Mouse (Mus musculus) E14TG2a.4 (cell line): ENCODE data around the gene Lrrc2.

Source experiments
- CTCF ChIP-seq: conservative IDR thresholded peaks from 2 replicates; pipeline ENCODE4 v1.5.1; 2014; ENCODE audit warnings: low read length
- NANOG ChIP-seq: IDR thresholded peaks from 2 replicates; pipeline ENCODE4 v1.6.1; 2014; ENCODE audit warnings: borderline replicate concordance, low read length, mixed read lengths
- POU5F1 ChIP-seq: IDR thresholded peaks from 2 replicates; pipeline ENCODE4 v1.6.1; 2014; ENCODE audit warnings: low read length, borderline replicate concordance

DNA sequence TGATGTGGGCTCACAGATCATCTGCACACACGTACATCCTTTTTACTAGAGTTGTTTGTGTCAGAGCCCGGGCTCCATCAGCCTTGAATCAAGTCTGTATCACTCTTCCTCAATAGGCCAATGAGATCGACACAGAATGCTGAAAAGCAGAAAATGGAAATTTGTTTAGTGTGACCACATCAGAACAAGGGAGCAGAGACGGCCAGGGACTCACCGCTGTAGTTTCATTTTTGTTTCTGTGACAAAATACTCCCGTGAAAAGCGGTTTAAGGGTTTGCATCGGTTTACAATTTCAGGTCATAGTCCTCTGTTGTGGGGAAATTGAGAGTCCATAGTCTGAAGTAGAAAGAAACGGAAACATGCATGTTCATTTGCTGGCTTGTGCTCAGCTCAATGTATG is 51.9 kb downstream of the Lrrc2 start:
- TF ChIP-seq CTCF (no peak), POU5F1 (no peak), NANOG (no peak)
